Mouse (Mus musculus) adipose tissue, adult 10 weeks (tissue): ENCODE data around the gene Hdac4. TPM values are rescaled to one million over a fixed set of nuclear protein-coding genes. Genes with fewer than 3 reads are reported as not detected.

Experiments used
- polyA plus RNA-seq: library from polyadenylated mRNA; stranded (reverse); fragments of 350-450 nt; fragmentation: Illumina TruSeq; extraction: RNeasy Lipid Tissue Mini Kit (QIAGEN cat#74804); gene quantifications from one replicate; pipeline ENCODE4 v1.2.3, GENCODE M21; 2014; ENCODE audit warnings: low read depth, low replicate concordance

Gene Hdac4
- 6.6 TPM for polyA plus RNA-seq

GRCm38 (mm10) chr1:92195360-92196149 is at the start of gene Hdac4:
Hdac4 (minus strand) TSS chr1:92195699.

